Mouse (Mus musculus) small intestine, adult 2 months (tissue): ENCODE measurements around the gene 2810408A11Rik. TPM values are rescaled to one million over a fixed set of nuclear protein-coding genes. Genes with fewer than 3 reads are reported as not detected.
"Not testable (repeated sequence)": the region's sequence is repeated elsewhere in the genome, so short reads cannot be mapped to it uniquely, and the experiment has no call there.

Experiments
- H3K27ac ChIP-seq: fragments of 200-500 bp; 2 replicates; pipeline ENCODE4 v1.5.1; 2012; ENCODE audit warnings: low read depth, low read length, control low read depth, inconsistent platforms; ENCODE audit not compliant: insufficient read depth
- H3K27me3 ChIP-seq: fragments of 200-500 bp; 2 replicates; pipeline ENCODE4 v1.6.1; 2012; ENCODE audit warnings: mild to moderate bottlenecking, moderate library complexity, low read length, inconsistent platforms; ENCODE audit not compliant: control insufficient read depth, insufficient read depth
- H3K36me3 ChIP-seq: fragments of 200-500 bp; 2 replicates; pipeline ENCODE4 v1.6.1; 2012; ENCODE audit warnings: mild to moderate bottlenecking, low read length, control low read depth, inconsistent platforms; ENCODE audit not compliant: control insufficient read depth, insufficient read depth
- H3K4me1 ChIP-seq: fragments of 200-500 bp; 2 replicates; pipeline ENCODE4 v1.6.1; 2012; ENCODE audit warnings: low read length, inconsistent platforms, mixed read lengths; ENCODE audit not compliant: control insufficient read depth, insufficient read depth, insufficient read length
- H3K4me3 ChIP-seq: fragments of 200-500 bp; 2 replicates; pipeline ENCODE4 v1.5.1; 2012; ENCODE audit warnings: low read depth, mild to moderate bottlenecking, control low read depth, inconsistent platforms, low read length, moderate library complexity
- CTCF ChIP-seq: fragments of 200-500 bp; IDR thresholded peaks from 2 replicates; pipeline ENCODE4 v1.5.1; 2012; ENCODE audit warnings: low read depth, mild to moderate bottlenecking, control low read depth, inconsistent platforms, low read length, moderate library complexity, mixed read lengths; ENCODE audit not compliant: insufficient replicate concordance, insufficient read length; ENCODE audit errors: extremely low read depth
- POLR2A ChIP-seq: fragments of 200-500 bp; IDR thresholded peaks from 2 replicates; pipeline ENCODE4 v1.6.1; 2012; ENCODE audit warnings: low read depth, mild to moderate bottlenecking, control low read depth, inconsistent platforms, low read length, moderate library complexity
- WGBS: fragments of 180-500 bp; shearing (Covaris S2); methylation state at CpG from one replicate; pipeline ENCODE4 v1.1.7; 2018; 5-methylcytosine and 5-hydroxymethylcytosine counted together
- polyA plus RNA-seq: library from polyadenylated mRNA; depleted of rRNA; stranded (reverse); fragments of >200 nt; gene quantifications from 2 replicates; pipeline ENCODE4 v1.2.3, GENCODE M21; 2012

2810408A11Rik gene
- polyA plus RNA-seq, 1 experiment: 2.6 TPM

DNA sequence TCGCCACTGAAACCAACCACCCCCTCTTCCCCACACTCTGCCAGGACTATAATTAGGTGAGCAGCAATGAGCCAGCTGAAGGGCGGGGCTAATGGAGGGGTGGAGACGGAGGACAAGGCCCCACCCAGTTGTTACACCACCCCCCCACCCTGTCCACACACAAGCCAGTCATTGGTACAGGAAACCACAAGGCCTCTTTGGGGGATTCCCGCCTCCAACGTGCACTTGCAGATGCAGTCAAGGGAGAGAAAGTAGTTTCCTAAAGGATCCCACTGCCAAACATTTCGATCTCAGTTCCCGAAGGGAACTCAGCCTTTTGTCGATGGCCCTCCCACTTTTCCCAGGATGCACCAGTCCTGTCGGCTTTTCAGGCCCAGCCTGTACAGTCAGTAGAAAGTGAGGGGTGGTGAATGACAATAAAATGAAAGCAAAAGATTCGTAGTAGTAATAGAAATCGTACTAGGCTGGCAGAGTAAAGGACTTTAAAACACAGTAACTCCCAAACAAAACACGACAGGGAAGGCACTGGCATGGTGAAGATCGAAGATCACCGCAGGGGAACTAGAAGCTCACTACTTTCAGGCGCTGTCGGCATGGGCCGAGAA, 19.0 kb upstream of the 2810408A11Rik start:
- peak overlapping the region; percentile 95 for H3K4me3 ChIP-seq
- under 1% methylated on average over 17 of the region's 17 CpGs for WGBS
- TF ChIP-seq CTCF (no peak), POLR2A (no peak)
- no peaks in the 10 kb centered on the region for H3K27me3 ChIP-seq
- H3K36me3 ChIP-seq: peaks cover 35% of the 10 kb centered on the region
- peaks cover 10% of the 10 kb centered on the region for H3K4me1 ChIP-seq
- peak overlapping the region; percentile 88 for H3K27ac ChIP-seq

DNA sequence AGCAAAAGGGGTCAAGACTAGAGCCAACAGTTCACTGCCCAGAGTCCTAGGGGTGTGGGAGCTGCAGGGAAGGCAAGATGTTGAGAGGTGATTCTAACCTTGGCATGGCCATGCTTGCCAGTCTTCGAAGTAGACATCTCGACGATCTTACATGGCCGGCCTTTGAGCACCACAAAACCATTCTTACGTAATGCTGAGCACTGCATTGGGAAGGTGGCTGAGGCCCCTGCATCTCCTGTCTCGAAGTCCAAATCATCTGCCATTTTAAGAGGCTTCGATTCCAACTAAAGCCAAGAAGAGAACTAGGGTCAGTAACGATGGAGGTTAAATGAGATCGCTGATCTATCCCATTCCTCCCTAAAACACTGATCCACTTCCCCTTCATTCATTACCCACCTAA, 18.3 kb upstream of the 2810408A11Rik start:
- Histone ChIP-seq H3K27me3 (no peaks in the 10 kb centered on the region), H3K4me1 (peaks cover 12% of the 10 kb centered on the region), H3K4me3 (no peak overlapping the region), H3K36me3 (peaks cover 35% of the 10 kb centered on the region), H3K27ac (no peak overlapping the region)
- TF ChIP-seq POLR2A (no peak), CTCF (no peak)
- 44% methylated on average over 9 of the region's 9 CpGs for WGBS

DNA sequence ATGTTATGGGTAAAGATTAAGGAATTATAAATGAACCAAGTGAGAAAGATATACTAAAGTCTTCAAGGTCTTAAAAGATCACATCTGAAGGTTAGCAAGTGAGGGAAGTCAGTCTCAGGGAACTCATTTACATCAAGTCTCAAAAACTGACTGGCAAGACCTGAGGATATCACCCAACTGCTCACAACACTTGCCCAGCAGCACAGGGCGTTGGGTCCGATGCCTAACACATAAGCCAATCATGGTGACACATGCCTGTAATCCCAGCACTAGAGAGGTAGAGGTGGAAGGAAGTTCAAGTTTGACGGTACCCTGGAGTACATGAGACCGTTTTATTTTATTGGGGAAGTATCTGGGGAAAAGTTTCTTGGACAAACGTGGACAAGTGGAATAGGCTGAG, 17.3 kb upstream of the 2810408A11Rik start:
- no peak overlapping the region for H3K27ac ChIP-seq
- peaks cover 35% of the 10 kb centered on the region for H3K36me3 ChIP-seq
- H3K27me3 ChIP-seq: no peaks in the 10 kb centered on the region
- 71% methylated on average over 5 of the region's 5 CpGs for WGBS
- TF ChIP-seq POLR2A (no peak), CTCF (no peak)
- no peak overlapping the region for H3K4me3 ChIP-seq
- peaks cover 15% of the 10 kb centered on the region for H3K4me1 ChIP-seq

DNA sequence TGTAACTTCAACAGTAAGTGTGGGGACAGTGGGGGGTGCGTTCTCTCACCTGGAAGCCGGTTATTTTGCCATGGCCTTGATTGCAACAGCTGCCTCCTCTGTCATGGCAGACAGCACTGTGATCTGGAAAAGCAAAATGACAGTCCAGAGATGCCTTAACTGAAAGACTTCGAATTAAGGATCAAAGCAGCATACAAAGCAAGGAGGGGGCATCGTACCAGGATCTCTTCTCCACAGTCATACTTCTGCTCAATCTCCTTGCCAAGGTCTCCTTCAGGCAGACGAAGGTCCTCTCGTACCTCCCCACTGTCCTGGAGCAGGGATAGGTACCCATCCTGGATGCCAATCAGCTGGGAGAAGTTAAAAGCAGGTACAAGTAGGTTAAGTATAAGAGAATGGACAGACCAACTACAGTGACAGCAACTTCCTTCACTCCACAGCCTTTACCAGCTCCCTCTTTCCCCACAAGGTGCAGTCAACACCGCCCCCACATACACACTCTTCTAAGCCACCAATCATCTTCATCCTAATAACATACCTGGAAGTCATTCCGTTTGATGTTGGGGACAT, 16.7 kb upstream of the 2810408A11Rik start:
- Histone ChIP-seq H3K27ac (no peak overlapping the region), H3K4me3 (no peak overlapping the region), H3K27me3 (no peaks in the 10 kb centered on the region), H3K36me3 (peaks cover 35% of the 10 kb centered on the region), H3K4me1 (peaks cover 14% of the 10 kb centered on the region)
- TF ChIP-seq POLR2A (no peak), CTCF (no peak)
- WGBS: 80% methylated on average over 8 of the region's 8 CpGs

DNA sequence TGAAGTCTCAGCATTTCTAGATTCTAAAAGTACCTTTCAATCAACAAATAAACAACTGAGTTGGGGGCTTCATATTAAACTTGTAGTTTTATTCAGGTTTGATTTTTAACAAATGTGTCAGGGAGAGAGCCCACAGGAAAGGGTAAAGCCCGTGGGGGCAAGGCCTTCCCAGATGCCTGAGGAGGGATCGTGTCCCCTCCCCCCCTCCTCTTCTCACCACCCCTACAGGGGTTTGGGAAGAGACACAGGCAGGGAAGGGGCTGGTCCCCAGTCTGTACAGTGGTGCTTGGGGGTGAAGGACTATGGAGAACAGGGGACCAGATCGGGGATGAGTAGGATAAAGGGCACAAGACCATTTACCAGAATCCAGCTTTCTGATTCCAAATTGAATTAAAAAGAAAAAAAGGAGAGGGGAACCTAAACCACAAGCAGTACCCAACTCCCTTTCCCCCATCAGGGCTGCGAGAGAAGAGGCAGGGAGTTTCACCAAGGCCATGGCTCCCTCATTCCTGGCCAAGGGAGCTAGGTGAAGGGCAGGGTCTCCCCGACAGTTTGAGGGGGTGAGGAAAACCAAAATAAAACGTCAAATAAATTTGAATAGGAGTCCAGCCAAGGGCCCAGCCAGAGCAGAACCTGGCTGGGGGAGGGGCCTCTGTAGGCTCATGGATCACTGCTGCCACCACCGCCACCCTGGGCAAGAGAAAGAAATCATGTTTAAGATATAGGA, 16.0 kb upstream of the 2810408A11Rik start:
- Histone ChIP-seq H3K4me1 (peaks cover 14% of the 10 kb centered on the region), H3K36me3 (peaks cover 41% of the 10 kb centered on the region)
- H3K27ac ChIP-seq, H3K4me3 ChIP-seq, H3K27me3 ChIP-seq: not testable (repeated sequence)
- WGBS: 61% methylated on average over 7 of the region's 7 CpGs

DNA sequence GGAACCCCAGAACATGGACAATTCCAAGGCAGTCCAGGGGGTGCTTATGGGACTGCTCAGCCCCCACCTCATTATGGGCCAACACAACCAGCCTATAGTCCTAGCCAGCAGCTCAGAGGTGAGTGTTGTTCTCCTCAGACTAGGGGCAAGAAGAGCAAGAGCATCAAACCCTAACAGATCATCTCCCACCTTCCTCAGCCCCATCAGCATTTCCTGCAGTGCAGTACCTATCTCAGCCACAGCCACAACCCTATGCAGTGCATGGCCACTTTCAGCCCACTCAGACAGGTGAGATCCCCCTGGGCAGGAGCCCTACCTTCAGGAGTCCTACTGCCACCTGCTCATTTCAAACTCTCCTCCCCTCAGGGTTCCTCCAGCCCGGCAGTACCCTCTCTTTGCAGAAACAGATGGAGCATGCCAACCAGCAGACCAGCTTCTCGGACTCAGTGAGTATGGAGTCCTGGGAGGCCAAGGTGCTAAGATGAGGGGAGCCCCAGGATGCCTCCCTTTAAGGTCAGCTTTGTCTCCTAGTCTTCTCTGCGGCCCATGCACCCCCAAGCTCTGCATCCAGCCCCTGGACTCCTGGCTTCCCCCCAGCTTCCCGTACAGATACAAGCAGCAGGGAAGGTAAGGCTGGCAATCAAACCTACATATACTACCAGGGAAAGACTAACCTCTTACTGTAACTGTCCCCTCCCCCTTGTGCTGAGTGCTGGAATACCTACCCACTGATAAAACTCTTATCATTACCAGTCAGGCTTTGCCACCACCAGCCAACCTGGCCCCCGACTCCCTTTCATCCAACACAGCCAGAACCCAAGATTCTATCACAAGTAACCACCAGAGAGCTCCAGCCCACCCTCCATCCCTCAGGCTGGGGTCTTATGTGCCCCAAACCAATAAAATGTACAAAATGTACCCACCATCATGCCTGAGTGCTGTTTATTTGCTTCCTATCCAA, 15.2 kb upstream of the 2810408A11Rik start:
- 42% methylated on average over 5 of the region's 5 CpGs for WGBS
- Histone ChIP-seq H3K27ac (no peak overlapping the region), H3K36me3 (peaks cover 50% of the 10 kb centered on the region), H3K4me3 (no peak overlapping the region), H3K27me3 (no peaks in the 10 kb centered on the region), H3K4me1 (peaks cover 14% of the 10 kb centered on the region)
- TF ChIP-seq CTCF (peak; percentile 12; the same call in 1 of the 2 replicates), POLR2A (no peak)
